ENCODE assay signal across 8 mouse cellular contexts in the genomic region with DNA sequence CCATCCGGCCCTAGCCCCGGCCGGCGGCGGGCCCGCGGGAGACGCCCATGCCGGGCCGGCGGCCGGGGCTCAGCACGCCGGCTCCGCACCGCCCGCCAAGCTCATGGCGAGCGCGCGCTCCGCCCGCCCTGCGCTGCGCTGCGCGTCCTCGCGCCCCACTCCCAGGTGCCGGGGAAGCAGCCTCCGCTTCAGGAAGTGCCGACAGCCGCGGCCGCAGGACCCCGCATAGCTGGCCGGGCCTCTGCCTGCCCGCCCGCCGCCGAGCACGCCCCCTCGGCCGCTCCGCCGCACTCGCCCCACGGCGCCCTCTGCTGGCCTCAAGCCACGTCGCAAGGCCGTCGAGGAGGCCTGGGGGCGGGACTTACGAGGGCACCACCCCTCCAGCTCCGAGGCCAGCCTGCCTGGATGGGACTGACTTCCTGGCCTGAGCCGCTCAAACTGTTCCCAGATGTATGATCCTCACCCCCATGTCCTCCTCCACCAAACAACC. TPM values are rescaled to one million over a fixed set of nuclear protein-coding genes. Genes with fewer than 3 reads are reported as not detected.
A peak's percentile ranks its signal among the peaks of the same experiment; 100 is the strongest.
DNase-seq lines count a peak whose midpoint lies in the region; ATAC-seq and TF ChIP-seq lines count a peak whose summit lies in the region.

No protein-coding gene starts in this region.

- no peaks in the 10 kb centered on the region for H3K36me3 ChIP-seq in embryonic facial prominence, embryonic 14.5 days (ENCODE audit: control insufficient read depth, insufficient read depth, low read length)
- 0 out of 2 replicates have a peak, but pooled peaks cover 6% of the 10 kb centered on the region for H3K36me3 ChIP-seq in limb, embryonic 13.5 days
- H3K36me3 ChIP-seq in midbrain, embryonic 15.5 days (replicated peaks): no peaks in the 10 kb centered on the region

- peak overlapping the region; percentile 89 for H3K9ac ChIP-seq in embryonic facial prominence, embryonic 14.5 days (ENCODE audit: low read depth, low read length)
- H3K9ac ChIP-seq in limb, embryonic 13.5 days: peak overlapping the region; percentile 93
- H3K9ac ChIP-seq in midbrain, embryonic 15.5 days: peak overlapping the region; percentile 94

- peak overlapping the region; percentile 91 for H3K4me2 ChIP-seq in embryonic facial prominence, embryonic 14.5 days (ENCODE audit: low read depth, low read length)
- H3K4me2 ChIP-seq in limb, embryonic 13.5 days (replicated peaks): peak overlapping the region; percentile 87
- H3K4me2 ChIP-seq in midbrain, embryonic 15.5 days: peak overlapping the region; percentile 86

- 1% methylated on average over 56 of the region's 57 CpGs for WGBS in bone marrow, adult 2 months
- 4% methylated on average over 10 of the region's 57 CpGs for WGBS in embryonic facial prominence, embryonic 14.5 days
- 0% methylated on average over 56 of the region's 57 CpGs for WGBS in limb, embryonic 13.5 days
- WGBS in midbrain, embryonic 15.5 days: 0% methylated on average over 46 of the region's 57 CpGs

- peak overlapping the region; percentile 86 for H3K27ac ChIP-seq in bone marrow, adult 2 months (ENCODE audit: control insufficient read depth, insufficient read depth, low read depth, low read length, poor library complexity)
- peak overlapping the region; percentile 76 for H3K27ac ChIP-seq in embryonic facial prominence, embryonic 14.5 days (replicated peaks; ENCODE audit: low read depth, low read length)
- H3K27ac ChIP-seq in limb, embryonic 13.5 days: peak overlapping the region; percentile 74
- H3K27ac ChIP-seq in midbrain, embryonic 15.5 days: peak overlapping the region; percentile 79

- DNase-seq in A20 (ENCODE audit: low read depth, low spot score): peak; percentile 94
- DNase-seq in embryonic facial prominence, embryonic 14.5 days (ENCODE audit: low spot score): peak; percentile 94
- DNase-seq in heart, adult 8-10 months (ENCODE audit: low spot score): peak; percentile 96
- peak; percentile 97 for DNase-seq in kidney, adult 9 months
- peak; percentile 93 to 99 for DNase-seq in spleen, adult 18-20 months

- peak; percentile 53; the same call in 1 of the 2 replicates for TF ChIP-seq POLR2A in bone marrow, adult 2 months (IDR thresholded peaks at IDR 0.05; ENCODE audit: borderline replicate concordance, control insufficient read depth, low read depth, low read length)

- H3K9me3 ChIP-seq in embryonic facial prominence, embryonic 14.5 days (ENCODE audit: control insufficient read depth, low read length): no peaks in the 10 kb centered on the region
- no peaks in the 10 kb centered on the region for H3K9me3 ChIP-seq in limb, embryonic 13.5 days
- H3K9me3 ChIP-seq in midbrain, embryonic 15.5 days: no peaks in the 10 kb centered on the region

- H3K27me3 ChIP-seq in embryonic facial prominence, embryonic 14.5 days (replicated peaks; ENCODE audit: control insufficient read depth, insufficient read depth, low read length): no peaks in the 10 kb centered on the region
- H3K27me3 ChIP-seq in limb, embryonic 13.5 days: no peaks in the 10 kb centered on the region
- H3K27me3 ChIP-seq in midbrain, embryonic 15.5 days (replicated peaks): peaks cover 8% of the 10 kb centered on the region; the same call in 1 of the 2 replicates

- peak overlapping the region; percentile 76 for H3K4me3 ChIP-seq in bone marrow, adult 2 months (replicated peaks; ENCODE audit: control insufficient read depth, low read depth, low read length)
- H3K4me3 ChIP-seq in embryonic facial prominence, embryonic 14.5 days (ENCODE audit: low read depth, low read length): peak overlapping the region; percentile 89
- H3K4me3 ChIP-seq in limb, embryonic 13.5 days: peak overlapping the region; percentile 91
- H3K4me3 ChIP-seq in midbrain, embryonic 15.5 days: peak overlapping the region; percentile 94

- peaks cover 12% of the 10 kb centered on the region for H3K4me1 ChIP-seq in bone marrow, adult 2 months (ENCODE audit: control insufficient read depth, insufficient read depth, low read length)
- H3K4me1 ChIP-seq in embryonic facial prominence, embryonic 14.5 days (ENCODE audit: control insufficient read depth, insufficient read depth, low read length): peaks cover 18% of the 10 kb centered on the region
- peaks cover 43% of the 10 kb centered on the region for H3K4me1 ChIP-seq in limb, embryonic 13.5 days
- H3K4me1 ChIP-seq in midbrain, embryonic 15.5 days: peaks cover 17% of the 10 kb centered on the region

- peak; percentile 96 for ATAC-seq in embryonic facial prominence, embryonic 14.5 days (ENCODE audit: low read depth)
- peak; percentile 92 for ATAC-seq in limb, embryonic 13.5 days (ENCODE audit: low FRiP score, low read depth)
- ATAC-seq in midbrain, embryonic 15.5 days (replicated peaks): peak; percentile 94

- peak; percentile 88 for TF ChIP-seq CTCF in bone marrow, adult 2 months (IDR thresholded peaks at IDR 0.05; ENCODE audit: control insufficient read depth, insufficient read depth, low read length)

RNA-seq across cellular contexts. Expression of a gene that starts 12.2 kb away (rescaled TPM):
- polyA plus RNA-seq in bone marrow, adult 2 months (2011; ENCODE audit: insufficient read depth, insufficient read length, low replicate concordance, missing spikeins): 82.4 and 229 TPM in 2 replicates
- polyA plus RNA-seq in embryonic facial prominence, embryonic 14.5 days (2014; fragmentation: Nextera tagmentation; extraction: Ambion mirVana): 44.9 and 47.4 TPM in 2 replicates
- 10 to 100 TPM; 31.4 to 49.0 (median 42.7) TPM for total RNA-seq in heart, adult 8-10 months (2022)
- 33.0 and 34.0 TPM in 2 replicates for polyA plus RNA-seq in limb, embryonic 13.5 days (2015; fragmentation: Nextera tagmentation; extraction: Ambion mirVana)
- 32.2 and 36.1 TPM in 2 replicates for polyA plus RNA-seq in midbrain, embryonic 15.5 days (2015; fragmentation: Nextera tagmentation; extraction: Ambion mirVana)

RNA-seq across cellular contexts. Expression of a gene that starts 18.0 kb away (rescaled TPM):
- polyA plus RNA-seq in bone marrow, adult 2 months (2011; ENCODE audit: insufficient read depth, insufficient read length, low replicate concordance, missing spikeins): not detected in 2 replicates
- 0.70 and 0.76 TPM in 2 replicates for polyA plus RNA-seq in embryonic facial prominence, embryonic 14.5 days (2014; fragmentation: Nextera tagmentation; extraction: Ambion mirVana)
- total RNA-seq in heart, adult 8-10 months (2022): not detected
- polyA plus RNA-seq in limb, embryonic 13.5 days (2015; fragmentation: Nextera tagmentation; extraction: Ambion mirVana): 0.27 and 0.61 TPM in 2 replicates
- 0.20 and 0.31 TPM in 2 replicates for polyA plus RNA-seq in midbrain, embryonic 15.5 days (2015; fragmentation: Nextera tagmentation; extraction: Ambion mirVana)

RNA-seq across cellular contexts. Expression of a gene that starts 31.4 kb away (rescaled TPM):
- 14.9 and 18.6 TPM in 2 replicates for polyA plus RNA-seq in bone marrow, adult 2 months (2011; ENCODE audit: insufficient read depth, insufficient read length, low replicate concordance, missing spikeins)
- 700 and 828 TPM in 2 replicates for polyA plus RNA-seq in embryonic facial prominence, embryonic 14.5 days (2014; fragmentation: Nextera tagmentation; extraction: Ambion mirVana)
- 1 to 10 TPM; 1.5 to 4.3 (median 3.4) TPM for total RNA-seq in heart, adult 8-10 months (2022)
- 1,939 and 1,982 TPM in 2 replicates for polyA plus RNA-seq in limb, embryonic 13.5 days (2015; fragmentation: Nextera tagmentation; extraction: Ambion mirVana)
- 132 and 158 TPM in 2 replicates for polyA plus RNA-seq in midbrain, embryonic 15.5 days (2015; fragmentation: Nextera tagmentation; extraction: Ambion mirVana)

RNA-seq across cellular contexts. Expression of a gene that starts 36.4 kb away (rescaled TPM):
- polyA plus RNA-seq in bone marrow, adult 2 months (2011; ENCODE audit: insufficient read depth, insufficient read length, low replicate concordance, missing spikeins): not detected in 2 replicates
- polyA plus RNA-seq in embryonic facial prominence, embryonic 14.5 days (2014; fragmentation: Nextera tagmentation; extraction: Ambion mirVana): 0.31 and 0.47 TPM in 2 replicates
- not detected for total RNA-seq in heart, adult 8-10 months (2022)
- 0.38 and 0.78 TPM in 2 replicates for polyA plus RNA-seq in limb, embryonic 13.5 days (2015; fragmentation: Nextera tagmentation; extraction: Ambion mirVana)
- polyA plus RNA-seq in midbrain, embryonic 15.5 days (2015; fragmentation: Nextera tagmentation; extraction: Ambion mirVana): 0.57 and 0.66 TPM in 2 replicates

Comparison
In these comparisons a context has a peak if more than half of its experiments do, and no peak if none do; other contexts are left out.
1. Peak in every context shown above with its lines: DNase-seq, ATAC-seq, H3K4me3 ChIP-seq and H3K27ac ChIP-seq.